ENCODE assay signal across 13 mouse cellular contexts in genomic region chr3:157321081-157321573, GRCm38 (mm10).
DNase-seq lines count a peak whose midpoint lies in the region; ATAC-seq and TF ChIP-seq lines count a peak whose summit lies in the region.
"Had no signal": no experiment of that assay in that cellular context is flagged by ENCODE, and none has a peak within 500 bp of the region (broad histone marks: within the 10 kb centered on the region; RNA-seq: fewer than 3 reads in every experiment).

No protein-coding gene starts in this region.

- H3K4me2 ChIP-seq in embryonic facial prominence, embryonic 11.5 days (ENCODE audit: low read depth, low read length): no peak overlapping the region
- H3K4me2 ChIP-seq in forebrain, embryonic 11.5 days (ENCODE audit: low read depth, low read length, severe bottlenecking): peak overlapping the region; percentile 6; the same call in 1 of the 2 replicates
- H3K4me2 ChIP-seq in hindbrain, postnatal 0 days (ENCODE audit: low read depth, low read length): no peak overlapping the region
- no peak overlapping the region for H3K4me2 ChIP-seq in neural tube, embryonic 14.5 days (ENCODE audit: low read depth, low read length)
- H3K4me2 ChIP-seq in liver, postnatal 0 days (ENCODE audit: low read depth, low read length): no peak overlapping the region
- H3K4me2 ChIP-seq: heart, embryonic 13.5 days; liver, embryonic 11.5 days had no signal

- no peak for TF ChIP-seq EP300 in liver, postnatal 0 days (IDR thresholded peaks at IDR 0.05; ENCODE audit: low read depth)

- H3K36me3 ChIP-seq in embryonic facial prominence, embryonic 11.5 days (replicated peaks; ENCODE audit: control insufficient read depth, insufficient read depth, low read depth, low read length): no peaks in the 10 kb centered on the region
- H3K36me3 ChIP-seq in embryonic facial prominence, embryonic 10.5 days (replicated peaks): no peaks in the 10 kb centered on the region
- no peaks in the 10 kb centered on the region for H3K36me3 ChIP-seq in forebrain, embryonic 11.5 days (ENCODE audit: control insufficient read depth, insufficient read depth, low read length)
- no peaks in the 10 kb centered on the region for H3K36me3 ChIP-seq in hindbrain, postnatal 0 days (ENCODE audit: insufficient read depth, low read length)
- H3K36me3 ChIP-seq in neural tube, embryonic 14.5 days (ENCODE audit: control insufficient read depth, insufficient read depth, low read length): no peaks in the 10 kb centered on the region
- H3K36me3 ChIP-seq in liver, postnatal 0 days (replicated peaks; ENCODE audit: insufficient read depth, low read length): no peaks in the 10 kb centered on the region
- H3K36me3 ChIP-seq: heart, embryonic 13.5 days had no signal

- H3K27me3 ChIP-seq in embryonic facial prominence, embryonic 11.5 days (ENCODE audit: control insufficient read depth, insufficient read depth, low read length): no peaks in the 10 kb centered on the region
- H3K27me3 ChIP-seq in embryonic facial prominence, embryonic 10.5 days (replicated peaks; ENCODE audit: low read depth, poor library complexity, severe bottlenecking): no peaks in the 10 kb centered on the region; the same call in 1 of the 2 replicates
- no peaks in the 10 kb centered on the region; the same call in 1 of the 2 replicates for H3K27me3 ChIP-seq in forebrain, embryonic 11.5 days (ENCODE audit: control insufficient read depth, insufficient read depth, low read length)
- no peaks in the 10 kb centered on the region for H3K27me3 ChIP-seq in hindbrain, postnatal 0 days (ENCODE audit: insufficient read depth, low read length)
- no peaks in the 10 kb centered on the region for H3K27me3 ChIP-seq in neural tube, embryonic 14.5 days (ENCODE audit: control insufficient read depth, insufficient read depth, low read length)
- H3K27me3 ChIP-seq in liver, postnatal 0 days (ENCODE audit: insufficient read depth, low read length): no peaks in the 10 kb centered on the region
- H3K27me3 ChIP-seq: heart, embryonic 13.5 days had no signal

- no peaks in the 10 kb centered on the region for H3K9me3 ChIP-seq in embryonic facial prominence, embryonic 11.5 days (replicated peaks; ENCODE audit: control insufficient read depth, low read length)
- H3K9me3 ChIP-seq in embryonic facial prominence, embryonic 10.5 days: no peaks in the 10 kb centered on the region
- H3K9me3 ChIP-seq in forebrain, embryonic 11.5 days (ENCODE audit: control insufficient read depth, low read length): no peaks in the 10 kb centered on the region
- H3K9me3 ChIP-seq in hindbrain, postnatal 0 days (ENCODE audit: low read length): no peaks in the 10 kb centered on the region
- H3K9me3 ChIP-seq in neural tube, embryonic 14.5 days (ENCODE audit: control insufficient read depth, low read length): no peaks in the 10 kb centered on the region
- no peaks in the 10 kb centered on the region for H3K9me3 ChIP-seq in liver, postnatal 0 days (ENCODE audit: low read length)
- H3K9me3 ChIP-seq: heart, embryonic 13.5 days had no signal

- DNase-seq in embryonic facial prominence, embryonic 11.5 days (ENCODE audit: low spot score): peak; percentile 49
- no peak for DNase-seq in embryonic facial prominence, embryonic 10.5 days (ENCODE audit: low spot score)
- DNase-seq in forebrain, embryonic 11.5 days (ENCODE audit: low spot score): no peak
- DNase-seq in hindbrain, postnatal 0 days (ENCODE audit: low spot score): peak; percentile 31
- DNase-seq in kidney, postnatal 25 days: no peak
- DNase-seq in cerebellum, postnatal 25 days: no peak
- no peak for DNase-seq in liver, postnatal 0 days
- DNase-seq: cerebellum, adult 9-11 months had no signal

- H3K9ac ChIP-seq in embryonic facial prominence, embryonic 11.5 days (replicated peaks; ENCODE audit: low read length): no peak overlapping the region
- H3K9ac ChIP-seq in forebrain, embryonic 11.5 days (ENCODE audit: low read length): no peak overlapping the region
- H3K9ac ChIP-seq in hindbrain, postnatal 0 days (replicated peaks; ENCODE audit: low read length): no peak overlapping the region
- H3K9ac ChIP-seq in neural tube, embryonic 14.5 days (replicated peaks; ENCODE audit: low read depth, low read length): no peak overlapping the region
- H3K9ac ChIP-seq in liver, postnatal 0 days (replicated peaks): no peak overlapping the region
- H3K9ac ChIP-seq: heart, embryonic 13.5 days had no signal

- no peaks in the 10 kb centered on the region for H3K4me1 ChIP-seq in embryonic facial prominence, embryonic 11.5 days (ENCODE audit: control insufficient read depth, insufficient read depth, low read length)
- no peaks in the 10 kb centered on the region for H3K4me1 ChIP-seq in embryonic facial prominence, embryonic 10.5 days
- peaks cover 7% of the 10 kb centered on the region for H3K4me1 ChIP-seq in forebrain, embryonic 11.5 days (replicated peaks; ENCODE audit: control insufficient read depth, insufficient read depth, low read length)
- no peaks in the 10 kb centered on the region for H3K4me1 ChIP-seq in hindbrain, postnatal 0 days (ENCODE audit: insufficient read depth, low read length)
- no peaks in the 10 kb centered on the region for H3K4me1 ChIP-seq in neural tube, embryonic 14.5 days (ENCODE audit: control insufficient read depth, insufficient read depth, low read length)
- H3K4me1 ChIP-seq in liver, postnatal 0 days (ENCODE audit: insufficient read depth): no peaks in the 10 kb centered on the region
- H3K4me1 ChIP-seq: heart, embryonic 13.5 days had no signal

- H3K27ac ChIP-seq in embryonic facial prominence, embryonic 11.5 days (replicated peaks; ENCODE audit: low read depth, low read length): no peak overlapping the region
- no peak overlapping the region; the same call in 1 of the 2 replicates for H3K27ac ChIP-seq in embryonic facial prominence, embryonic 10.5 days (replicated peaks)
- peak overlapping the region; percentile 70; the same call in 1 of the 2 replicates for H3K27ac ChIP-seq in forebrain, embryonic 11.5 days (ENCODE audit: low read depth, low read length)
- no peak overlapping the region for H3K27ac ChIP-seq in hindbrain, postnatal 0 days
- H3K27ac ChIP-seq in neural tube, embryonic 14.5 days (ENCODE audit: low read depth, low read length): no peak overlapping the region
- no peak overlapping the region for H3K27ac ChIP-seq in liver, postnatal 0 days (ENCODE audit: low read depth)
- H3K27ac ChIP-seq: heart, embryonic 13.5 days; macrophage had no signal

- TF ChIP-seq CTCF in hindbrain, postnatal 0 days (IDR thresholded peaks at IDR 0.05; ENCODE audit: low read depth): no peak
- no peak for TF ChIP-seq CTCF in liver, postnatal 0 days (IDR thresholded peaks at IDR 0.05; ENCODE audit: low read depth)

- peak; percentile 68 for ATAC-seq in embryonic facial prominence, embryonic 11.5 days (replicated peaks; ENCODE audit: insufficient number of reproducible peaks, low FRiP score, low TSS enrichment, low read depth)
- peak; percentile 93 for ATAC-seq in forebrain, embryonic 11.5 days (replicated peaks; ENCODE audit: low FRiP score)
- 0 out of 2 replicates have a peak, but pooled peaks have one; percentile 45 for ATAC-seq in hindbrain, postnatal 0 days
- peak; percentile 70; the same call in 1 of the 2 replicates for ATAC-seq in neural tube, embryonic 14.5 days (ENCODE audit: low read depth)
- no peak for ATAC-seq in liver, postnatal 0 days
- ATAC-seq: intestine, postnatal 0 days had no signal

- 30% methylated on average over 1 of the region's 1 CpGs for WGBS in embryonic facial prominence, embryonic 11.5 days
- WGBS in embryonic facial prominence, embryonic 10.5 days: 29% methylated on average over 1 of the region's 1 CpGs
- 7% methylated on average over 1 of the region's 1 CpGs for WGBS in forebrain, embryonic 11.5 days
- WGBS in hindbrain, postnatal 0 days: 11% methylated on average over 1 of the region's 1 CpGs
- WGBS in neural tube, embryonic 14.5 days: 8% methylated on average over 1 of the region's 1 CpGs
- 44% methylated on average over 1 of the region's 1 CpGs for WGBS in liver, postnatal 0 days (ENCODE audit: insufficient replicate concordance)

- H3K4me3 ChIP-seq in embryonic facial prominence, embryonic 11.5 days (ENCODE audit: low read depth, low read length): no peak overlapping the region
- no peak overlapping the region for H3K4me3 ChIP-seq in embryonic facial prominence, embryonic 10.5 days
- no peak overlapping the region for H3K4me3 ChIP-seq in forebrain, embryonic 11.5 days (ENCODE audit: low read depth, low read length)
- no peak overlapping the region for H3K4me3 ChIP-seq in hindbrain, postnatal 0 days (ENCODE audit: low read length)
- H3K4me3 ChIP-seq in neural tube, embryonic 14.5 days (ENCODE audit: low read depth, low read length): no peak overlapping the region
- H3K4me3 ChIP-seq in liver, postnatal 0 days (ENCODE audit: low read depth, low read length): no peak overlapping the region
- H3K4me3 ChIP-seq: heart, embryonic 13.5 days had no signal

Comparison
In these comparisons a context has a peak if more than half of its experiments do, and no peak if none do; other contexts are left out.
1. DNase-seq: peak in embryonic facial prominence, embryonic 11.5 days (single experiment) and hindbrain, postnatal 0 days (single experiment); none in embryonic facial prominence, embryonic 10.5 days (single experiment), forebrain, embryonic 11.5 days (single experiment), kidney, postnatal 25 days (0 of 2), cerebellum, postnatal 25 days (0 of 2) and liver, postnatal 0 days (single experiment).